Mouse (Mus musculus): ENCODE results near the gene 6430571L13Rik. TPM values are rescaled to one million over a fixed set of nuclear protein-coding genes. Genes with fewer than 3 reads are reported as not detected.

Gene 6430571L13Rik
- polyA plus RNA-seq (2014; fragmentation: Illumina TruSeq; extraction: RNeasy Lipid Tissue Mini Kit (QIAGEN cat#74804); ENCODE audit: low read depth, low replicate concordance) = 0.15 TPM

DNA sequence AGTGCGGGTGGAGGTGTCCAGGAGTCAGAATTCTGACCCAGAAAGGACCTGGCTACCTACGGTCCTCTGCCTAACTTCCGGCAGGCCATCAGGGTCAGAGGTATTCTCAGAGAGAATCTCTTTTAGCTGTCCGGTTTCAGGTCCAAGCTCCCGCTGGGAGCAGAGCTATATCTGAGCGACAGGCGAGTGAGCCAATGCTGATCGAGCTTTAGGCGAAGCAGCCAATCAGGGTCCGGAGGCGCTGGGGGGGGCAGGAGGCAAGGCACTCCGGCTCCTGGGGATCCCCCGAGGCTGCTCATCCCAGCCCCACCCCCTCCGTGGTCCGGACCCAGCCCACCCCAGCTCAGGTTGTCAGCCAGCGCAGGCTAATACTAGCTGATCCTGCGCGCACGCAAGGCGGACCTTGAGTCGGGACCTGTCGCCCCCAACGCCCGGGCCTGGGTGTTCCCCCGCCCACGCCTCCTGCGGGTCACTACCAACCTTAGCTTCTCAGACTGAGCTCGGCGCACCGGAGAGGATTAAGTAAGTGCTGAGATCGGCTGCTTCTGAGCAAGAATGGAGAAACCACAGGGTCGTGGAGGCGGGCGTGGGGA lies at the start of gene 6430571L13Rik:
TSS of gene 6430571L13Rik (plus strand) at position 336 of the 593 bp plus-strand sequence.

DNA sequence AAGGTAGTCTGAATTCAATTTTAAA lies 44.6 kb upstream of the 6430571L13Rik start, which contains the start of gene Cish:
TSS of gene Cish (plus strand) at position 11 of the 25 bp plus-strand sequence.

DNA sequence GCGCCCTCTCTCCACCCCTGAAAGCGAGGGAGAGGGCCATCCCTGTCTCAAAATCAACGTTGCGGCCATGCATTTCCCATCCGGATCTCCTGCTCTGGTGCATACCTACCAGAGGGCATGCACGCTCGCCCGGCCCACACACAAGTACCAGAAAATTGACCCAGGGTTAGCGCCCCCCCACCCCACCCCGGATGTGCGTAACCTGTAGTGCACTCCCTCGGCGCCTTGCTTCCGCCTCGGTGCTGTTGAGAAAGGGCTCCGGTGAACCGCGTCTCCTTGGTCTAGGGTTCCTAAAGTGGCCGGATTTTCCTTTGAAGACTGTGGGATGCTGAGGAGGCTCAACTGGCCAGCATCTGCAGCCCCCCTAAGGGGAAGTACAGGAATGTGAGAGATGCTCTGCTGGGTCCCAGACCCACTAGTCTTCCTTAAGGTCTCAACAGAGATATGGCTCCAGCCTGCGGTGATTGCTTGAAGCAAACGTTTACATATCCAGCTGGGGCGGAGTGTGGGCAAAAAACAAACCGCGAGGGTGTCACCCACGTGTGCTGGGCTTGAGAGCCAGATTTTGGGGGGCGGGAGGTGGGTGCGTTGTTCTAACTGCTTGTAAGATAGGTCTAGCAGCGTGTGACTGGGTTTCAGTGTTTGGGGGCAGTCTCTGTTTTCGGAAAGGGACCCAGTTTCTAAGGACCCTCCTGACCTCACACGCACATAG lies 2.1 kb upstream of the 6430571L13Rik start, which contains the start of gene Hemk1:
TSS of gene Hemk1 (minus strand) at position 179 of the 712 bp plus-strand sequence.

DNA sequence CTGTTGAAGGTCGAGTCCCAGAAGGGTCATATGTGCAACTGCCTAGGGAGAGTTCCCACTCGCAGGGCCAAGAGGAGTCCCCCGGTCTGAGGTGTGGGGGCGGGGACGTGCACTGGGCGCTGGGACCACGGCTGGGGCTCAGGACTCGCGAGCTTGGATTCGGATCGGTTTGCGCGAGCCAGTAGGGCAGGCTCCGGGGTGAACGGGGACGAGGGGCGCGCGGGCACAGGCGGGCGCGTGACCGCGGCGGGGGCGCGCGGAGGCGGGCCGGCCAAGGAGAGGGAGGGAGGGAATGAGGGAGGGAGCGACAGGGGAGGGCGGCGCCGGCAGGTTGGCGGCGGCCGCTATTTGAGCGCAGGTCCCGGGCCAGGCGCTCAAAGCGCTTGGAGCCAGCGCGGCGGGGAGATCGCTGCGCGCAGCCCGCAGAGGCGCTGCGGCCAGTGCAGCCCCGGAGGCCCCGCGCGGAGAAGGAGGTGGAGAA lies 59.1 kb downstream of the 6430571L13Rik start, which contains the start of gene Cacna2d2:
TSS of gene Cacna2d2 (plus strand) at position 122 of the 481 bp plus-strand sequence.

Other genes starting within 250 kb of the 6430571L13Rik start
- 21.1 TPM for gene Dock3, start 108.7 kb upstream of the 6430571L13Rik start, polyA plus RNA-seq (2014; fragmentation: Illumina TruSeq; extraction: RNeasy Lipid Tissue Mini Kit (QIAGEN cat#74804); ENCODE audit: low read depth, low replicate concordance)
- 1.5 TPM for gene Mapkapk3, start 50.7 kb upstream of the 6430571L13Rik start, polyA plus RNA-seq (2014; fragmentation: Illumina TruSeq; extraction: RNeasy Lipid Tissue Mini Kit (QIAGEN cat#74804); ENCODE audit: low read depth, low replicate concordance)
- 0.15 TPM for gene Cish, start 44.6 kb upstream of the 6430571L13Rik start, polyA plus RNA-seq (2014; fragmentation: Illumina TruSeq; extraction: RNeasy Lipid Tissue Mini Kit (QIAGEN cat#74804); ENCODE audit: low read depth, low replicate concordance)
- gene Hemk1, start 2.3 kb upstream of the 6430571L13Rik start, polyA plus RNA-seq (2014; fragmentation: Illumina TruSeq; extraction: RNeasy Lipid Tissue Mini Kit (QIAGEN cat#74804); ENCODE audit: low read depth, low replicate concordance) = 5.6 TPM
- 0.48 TPM for gene Cacna2d2, start 59.0 kb downstream of the 6430571L13Rik start, polyA plus RNA-seq (2014; fragmentation: Illumina TruSeq; extraction: RNeasy Lipid Tissue Mini Kit (QIAGEN cat#74804); ENCODE audit: low read depth, low replicate concordance)
- gene Tmem115, start 193.3 kb downstream of the 6430571L13Rik start, polyA plus RNA-seq (2014; fragmentation: Illumina TruSeq; extraction: RNeasy Lipid Tissue Mini Kit (QIAGEN cat#74804); ENCODE audit: low read depth, low replicate concordance) = 0.27 TPM
- gene Cyb561d2, start 201.6 kb downstream of the 6430571L13Rik start, polyA plus RNA-seq (2014; fragmentation: Illumina TruSeq; extraction: RNeasy Lipid Tissue Mini Kit (QIAGEN cat#74804); ENCODE audit: low read depth, low replicate concordance) = 1.2 TPM
- gene Nprl2, start 201.6 kb downstream of the 6430571L13Rik start, polyA plus RNA-seq (2014; fragmentation: Illumina TruSeq; extraction: RNeasy Lipid Tissue Mini Kit (QIAGEN cat#74804); ENCODE audit: low read depth, low replicate concordance) = 2.4 TPM
- gene Zmynd10, start 206.7 kb downstream of the 6430571L13Rik start, polyA plus RNA-seq (2014; fragmentation: Illumina TruSeq; extraction: RNeasy Lipid Tissue Mini Kit (QIAGEN cat#74804); ENCODE audit: low read depth, low replicate concordance) = 17.7 TPM
- 34.0 TPM for gene Rassf1, start 211.0 kb downstream of the 6430571L13Rik start, polyA plus RNA-seq (2014; fragmentation: Illumina TruSeq; extraction: RNeasy Lipid Tissue Mini Kit (QIAGEN cat#74804); ENCODE audit: low read depth, low replicate concordance)
- gene Tusc2, start 222.7 kb downstream of the 6430571L13Rik start, polyA plus RNA-seq (2014; fragmentation: Illumina TruSeq; extraction: RNeasy Lipid Tissue Mini Kit (QIAGEN cat#74804); ENCODE audit: low read depth, low replicate concordance) = 6.6 TPM
- gene Hyal2, start 227.3 kb downstream of the 6430571L13Rik start, polyA plus RNA-seq (2014; fragmentation: Illumina TruSeq; extraction: RNeasy Lipid Tissue Mini Kit (QIAGEN cat#74804); ENCODE audit: low read depth, low replicate concordance) = 0.08 TPM
- gene Hyal1, start 236.3 kb downstream of the 6430571L13Rik start, polyA plus RNA-seq (2014; fragmentation: Illumina TruSeq; extraction: RNeasy Lipid Tissue Mini Kit (QIAGEN cat#74804); ENCODE audit: low read depth, low replicate concordance) = 1.2 TPM
- 1.5 TPM for gene Naa80, start 238.3 kb downstream of the 6430571L13Rik start, polyA plus RNA-seq (2014; fragmentation: Illumina TruSeq; extraction: RNeasy Lipid Tissue Mini Kit (QIAGEN cat#74804); ENCODE audit: low read depth, low replicate concordance)
- gene Hyal3, start 240.2 kb downstream of the 6430571L13Rik start, polyA plus RNA-seq (2014; fragmentation: Illumina TruSeq; extraction: RNeasy Lipid Tissue Mini Kit (QIAGEN cat#74804); ENCODE audit: low read depth, low replicate concordance) = 0.32 TPM
- 6.6 TPM for gene Ifrd2, start 247.0 kb downstream of the 6430571L13Rik start, polyA plus RNA-seq (2014; fragmentation: Illumina TruSeq; extraction: RNeasy Lipid Tissue Mini Kit (QIAGEN cat#74804); ENCODE audit: low read depth, low replicate concordance)

All from testis, adult 10 weeks (tissue).